Comparison of ENCODE assay signal across 7 mouse cellular contexts in genomic region chr7:5057804-5058203, GRCm38 (mm10). TPM values are rescaled to one million over a fixed set of nuclear protein-coding genes. Genes with fewer than 3 reads are reported as not detected.
DNase-seq lines count a peak whose midpoint lies in the region; ATAC-seq and TF ChIP-seq lines count a peak whose summit lies in the region.

No protein-coding gene starts in this region.

- peak overlapping the region; percentile 67 for H3K4me3 ChIP-seq in left cerebral cortex, adult 2 months
- H3K4me3 ChIP-seq in hindbrain, embryonic 16.5 days (ENCODE audit: low read length): peak overlapping the region; percentile 46
- H3K4me3 ChIP-seq in neural tube, embryonic 13.5 days: peak overlapping the region; percentile 56

- DNase-seq in left cerebral cortex, adult 2 months (ENCODE audit: extremely low spot score in 1 of 2, low spot score in 2 of 2): peak in 1 of 2 experiments; percentile 41
- no peak for DNase-seq in left cerebral cortex, adult 8-10 months (ENCODE audit: low spot score in 2 of 2)
- no peak for DNase-seq in c-Kit-positive CD71-positive TER-119-positive erythroid progenitor cells, embryonic 14.5 days (ENCODE audit: low spot score)
- DNase-seq in gastrocnemius, adult 18-20 months (ENCODE audit: low spot score): no peak

- peak overlapping the region; percentile 66 for H3K9ac ChIP-seq in hindbrain, embryonic 16.5 days (ENCODE audit: low read depth, low read length)
- peak overlapping the region; percentile 84 for H3K9ac ChIP-seq in neural tube, embryonic 13.5 days

- no peaks in the 10 kb centered on the region for H3K36me3 ChIP-seq in hindbrain, embryonic 16.5 days (ENCODE audit: control insufficient read depth, insufficient read depth, low read length)
- H3K36me3 ChIP-seq in neural tube, embryonic 13.5 days: no peaks in the 10 kb centered on the region

- ATAC-seq in common myeloid progenitor, adult 5-6 weeks (replicated peaks; ENCODE audit: low read depth, poor library complexity, severe bottlenecking): 0 out of 2 replicates have a peak, but pooled peaks have one; percentile 11
- no peak for ATAC-seq in hindbrain, embryonic 16.5 days
- no peak for ATAC-seq in neural tube, embryonic 13.5 days (ENCODE audit: low read depth)

- H3K27ac ChIP-seq in left cerebral cortex, adult 2 months: peak overlapping the region; percentile 97
- H3K27ac ChIP-seq in hindbrain, embryonic 16.5 days (ENCODE audit: low read depth, low read length): no peak overlapping the region
- no peak overlapping the region for H3K27ac ChIP-seq in neural tube, embryonic 13.5 days (replicated peaks)

- intact Hi-C loops in left cerebral cortex, adult 2 months (cut with DNase I): loop anchor here (10.0 kb wide), 2 partner anchors 213 to 503 kb away; partner anchors contain the start of gene Shisa7

- peaks cover 6% of the 10 kb centered on the region for H3K27me3 ChIP-seq in hindbrain, embryonic 16.5 days (replicated peaks; ENCODE audit: control insufficient read depth, insufficient read depth, low read length)
- H3K27me3 ChIP-seq in neural tube, embryonic 13.5 days: peaks cover 59% of the 10 kb centered on the region

- no peaks in the 10 kb centered on the region for H3K9me3 ChIP-seq in hindbrain, embryonic 16.5 days (ENCODE audit: control insufficient read depth, low read length)
- no peaks in the 10 kb centered on the region for H3K9me3 ChIP-seq in neural tube, embryonic 13.5 days

- TF ChIP-seq CTCF in left cerebral cortex, adult 2 months (IDR thresholded peaks at IDR 0.05): no peak; the same call in none of the 2 replicates

- WGBS in hindbrain, embryonic 16.5 days: 25% methylated on average over 11 of the region's 11 CpGs
- WGBS in neural tube, embryonic 13.5 days: 26% methylated on average over 11 of the region's 11 CpGs

- H3K4me1 ChIP-seq in hindbrain, embryonic 16.5 days (ENCODE audit: control insufficient read depth, insufficient read depth, low read depth, low read length): peaks cover 49% of the 10 kb centered on the region
- peaks cover 72% of the 10 kb centered on the region for H3K4me1 ChIP-seq in neural tube, embryonic 13.5 days (replicated peaks)

- peak overlapping the region; percentile 78 for H3K4me2 ChIP-seq in hindbrain, embryonic 16.5 days (ENCODE audit: low read length)
- H3K4me2 ChIP-seq in neural tube, embryonic 13.5 days: peak overlapping the region; percentile 55

RNA-seq across cellular contexts. Expression of gene U2af2, which starts 4.1 kb away (rescaled TPM):
- 100 to 1,000 TPM; 183 to 187 TPM for total RNA-seq in left cerebral cortex, adult 2 months (2021)
- 100 to 1,000 TPM; 159 to 182 (median 174) TPM for total RNA-seq in left cerebral cortex, adult 8-10 months (2022)
- 220 and 260 TPM in 2 replicates for total RNA-seq in common myeloid progenitor, adult 5-6 weeks (2017)
- polyA plus RNA-seq in hindbrain, embryonic 16.5 days (2015; fragmentation: Nextera tagmentation; extraction: Ambion mirVana): 91.8 and 103 TPM in 2 replicates
- 105 and 112 TPM in 2 replicates for polyA plus RNA-seq in neural tube, embryonic 13.5 days (2015; fragmentation: Nextera tagmentation; extraction: Ambion mirVana)
- 10 to 100 TPM; 39.0 to 49.6 TPM for total RNA-seq in gastrocnemius, adult 18-20 months (2021)

RNA-seq across cellular contexts. Expression of gene Zfp580, which starts 6.5 kb away (rescaled TPM):
- 10 to 100 TPM; 30.5 to 32.5 TPM for total RNA-seq in left cerebral cortex, adult 2 months (2021)
- 10 to 100 TPM; 25.2 to 31.7 (median 27.2) TPM for total RNA-seq in left cerebral cortex, adult 8-10 months (2022)
- 1.8 and 3.6 TPM in 2 replicates for total RNA-seq in common myeloid progenitor, adult 5-6 weeks (2017)
- 103 and 108 TPM in 2 replicates for polyA plus RNA-seq in hindbrain, embryonic 16.5 days (2015; fragmentation: Nextera tagmentation; extraction: Ambion mirVana)
- polyA plus RNA-seq in neural tube, embryonic 13.5 days (2015; fragmentation: Nextera tagmentation; extraction: Ambion mirVana): 69.9 and 81.4 TPM in 2 replicates
- total RNA-seq in gastrocnemius, adult 18-20 months (2021): 1 to 10 TPM; 2.4 to 3.7 TPM

RNA-seq across cellular contexts. Expression of gene Zfp784, which starts 19.6 kb away (rescaled TPM):
- total RNA-seq in left cerebral cortex, adult 2 months (2021): 1 to 10 TPM; 4.2 to 5.5 TPM
- total RNA-seq in left cerebral cortex, adult 8-10 months (2022): 1 to 10 TPM; 5.4 to 6.0 (median 5.7) TPM
- total RNA-seq in common myeloid progenitor, adult 5-6 weeks (2017): 2.7 and 2.9 TPM in 2 replicates
- polyA plus RNA-seq in hindbrain, embryonic 16.5 days (2015; fragmentation: Nextera tagmentation; extraction: Ambion mirVana): 9.7 and 10.2 TPM in 2 replicates
- 8.3 and 9.1 TPM in 2 replicates for polyA plus RNA-seq in neural tube, embryonic 13.5 days (2015; fragmentation: Nextera tagmentation; extraction: Ambion mirVana)
- total RNA-seq in gastrocnemius, adult 18-20 months (2021): 1 to 10 TPM; 2.7 to 2.8 TPM

RNA-seq across cellular contexts. Expression of gene Epn1, which starts 22.2 kb away (rescaled TPM):
- total RNA-seq in left cerebral cortex, adult 2 months (2021): 100 to 1,000 TPM; 470 to 471 TPM
- total RNA-seq in left cerebral cortex, adult 8-10 months (2022): 100 to 1,000 TPM; 395 to 439 (median 410) TPM
- 42.9 and 53.0 TPM in 2 replicates for total RNA-seq in common myeloid progenitor, adult 5-6 weeks (2017)
- polyA plus RNA-seq in hindbrain, embryonic 16.5 days (2015; fragmentation: Nextera tagmentation; extraction: Ambion mirVana): 115 and 124 TPM in 2 replicates
- polyA plus RNA-seq in neural tube, embryonic 13.5 days (2015; fragmentation: Nextera tagmentation; extraction: Ambion mirVana): 76.4 and 89.3 TPM in 2 replicates
- 100 to 1,000 TPM; 161 to 183 TPM for total RNA-seq in gastrocnemius, adult 18-20 months (2021)

RNA-seq across cellular contexts. Expression of gene 4632433K11Rik, which starts 23.9 kb away (rescaled TPM):
- not detected for total RNA-seq in left cerebral cortex, adult 2 months (2021)
- total RNA-seq in left cerebral cortex, adult 8-10 months (2022): 1 to 10 TPM in 1 of 4 experiments, not detected in 3; 1.5 TPM
- total RNA-seq in common myeloid progenitor, adult 5-6 weeks (2017): 2.5 TPM in 1 of 2 replicates, not detected in the other
- not detected in 2 replicates for polyA plus RNA-seq in hindbrain, embryonic 16.5 days (2015; fragmentation: Nextera tagmentation; extraction: Ambion mirVana)
- polyA plus RNA-seq in neural tube, embryonic 13.5 days (2015; fragmentation: Nextera tagmentation; extraction: Ambion mirVana): not detected in 2 replicates
- not detected for total RNA-seq in gastrocnemius, adult 18-20 months (2021)
